Mouse (Mus musculus) bone marrow, adult 2 months (tissue): ENCODE data around the gene Il1r2.

Source experiments
- CTCF ChIP-seq: fragments of 200-500 bp; IDR thresholded peaks from 2 replicates; pipeline ENCODE4 v1.5.1; 2011; ENCODE audit warnings: low read length, control low read depth; ENCODE audit not compliant: control insufficient read depth, insufficient read depth
- POLR2A ChIP-seq: fragments of 200-500 bp; IDR thresholded peaks from 2 replicates; pipeline ENCODE4 v1.6.1; 2011; ENCODE audit warnings: low read depth, mild to moderate bottlenecking, control low read depth, low read length, borderline replicate concordance; ENCODE audit not compliant: control insufficient read depth

DNA sequence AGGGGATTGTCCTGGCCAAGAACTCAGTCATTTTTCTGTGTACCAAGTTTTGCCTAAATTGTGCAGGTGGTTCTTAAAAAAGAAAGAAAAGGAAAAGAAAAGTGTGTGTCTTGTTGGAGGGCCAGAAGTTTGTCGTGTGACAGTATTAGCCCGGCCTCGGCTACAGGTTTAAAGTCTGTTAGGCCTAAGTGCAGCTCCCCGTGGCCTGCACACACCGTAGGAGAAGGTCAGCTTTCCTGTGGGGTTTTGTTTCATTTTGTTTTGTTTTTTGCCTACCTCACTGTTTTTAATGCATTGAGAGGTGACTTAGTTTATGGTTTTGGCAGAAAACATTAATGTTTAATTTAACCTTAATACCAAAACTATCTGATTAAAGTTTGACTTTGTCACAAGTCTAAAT is 48.5 kb upstream of the Il1r2 start:
- TF ChIP-seq POLR2A: no peak
- TF ChIP-seq CTCF: no peak
